Mouse (Mus musculus): ENCODE results near the gene 4930550C14Rik. TPM values are rescaled to one million over a fixed set of nuclear protein-coding genes. Genes with fewer than 3 reads are reported as not detected.

4930550C14Rik gene
- polyA plus RNA-seq (2011; ENCODE audit: insufficient read depth, insufficient read length, low replicate concordance, missing spikeins), result 1.5 TPM in 1 of 2 replicates, not detected in the other

DNA sequence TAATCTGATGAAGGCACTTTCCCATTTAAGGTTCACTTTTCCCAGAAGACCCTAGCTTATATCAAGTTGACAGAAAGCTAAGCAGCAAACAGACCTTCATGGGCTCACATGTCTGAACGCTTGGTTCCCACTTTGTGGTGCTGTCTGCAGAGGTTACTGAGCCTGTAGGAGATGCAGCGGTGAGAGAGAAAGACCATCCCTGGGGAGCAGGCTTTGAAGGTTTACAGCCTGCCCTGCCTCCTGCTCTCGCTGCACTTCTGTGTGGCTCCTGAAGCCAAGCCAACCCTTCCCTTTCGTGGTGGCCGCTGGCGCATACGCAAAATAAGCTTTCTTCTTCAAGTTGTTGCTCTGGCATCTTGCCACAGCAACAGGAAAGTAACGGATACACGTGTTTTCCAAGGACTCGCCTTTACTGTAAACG is at the start of gene 4930550C14Rik:
Gene 4930550C14Rik (plus strand): TSS at position 35 of the 421 bp plus-strand sequence.
- 22% methylated on average over 11 of the region's 11 CpGs for WGBS
- TF ChIP-seq CTCF (IDR thresholded peaks at IDR 0.05; ENCODE audit: control insufficient read depth, insufficient read depth, low read length), result no peak
- no peak for TF ChIP-seq POLR2A (IDR thresholded peaks at IDR 0.05; ENCODE audit: borderline replicate concordance, control insufficient read depth, low read depth, low read length)
- no peak within 1 kb of the TSS for H3K4me3 ChIP-seq (replicated peaks; ENCODE audit: control insufficient read depth, low read depth, low read length)
- no peaks in the 10 kb centered on the region; the same call in 1 of the 2 replicates for H3K4me1 ChIP-seq (ENCODE audit: control insufficient read depth, insufficient read depth, low read length)
- no peak within 1 kb of the TSS for H3K27ac ChIP-seq (ENCODE audit: control insufficient read depth, insufficient read depth, low read depth, low read length, poor library complexity)

GRCm38 (mm10) chr9:53353161-53353560 is 49.0 kb upstream of the 4930550C14Rik start:
- WGBS, result 91% methylated on average over 5 of the region's 5 CpGs
- H3K4me3 ChIP-seq (replicated peaks; ENCODE audit: control insufficient read depth, low read depth, low read length), result no peak overlapping the region
- TF ChIP-seq POLR2A (IDR thresholded peaks at IDR 0.05; ENCODE audit: borderline replicate concordance, control insufficient read depth, low read depth, low read length), result no peak

GRCm38 (mm10) chr9:53356219-53357155 is 45.6 kb upstream of the 4930550C14Rik start:
- Histone ChIP-seq H3K4me1 (ENCODE audit: control insufficient read depth, insufficient read depth, low read length) (no peaks in the 10 kb centered on the region), H3K4me3 (replicated peaks; ENCODE audit: control insufficient read depth, low read depth, low read length) (peak overlapping the region; percentile 9), H3K27ac (ENCODE audit: control insufficient read depth, insufficient read depth, low read depth, low read length, poor library complexity) (no peak overlapping the region)
- TF ChIP-seq CTCF (IDR thresholded peaks at IDR 0.05; ENCODE audit: control insufficient read depth, insufficient read depth, low read length) (no peak), POLR2A (IDR thresholded peaks at IDR 0.05; ENCODE audit: borderline replicate concordance, control insufficient read depth, low read depth, low read length) (no peak)
- 26% methylated on average over 14 of the region's 14 CpGs for WGBS

More at GRCm38 (mm10) chr9:53353161-53353560, 49.0 kb upstream of the 4930550C14Rik start:
- Histone ChIP-seq H3K27ac (ENCODE audit: control insufficient read depth, insufficient read depth, low read depth, low read length, poor library complexity) (no peak overlapping the region), H3K4me1 (ENCODE audit: control insufficient read depth, insufficient read depth, low read length) (no peaks in the 10 kb centered on the region)

DNA sequence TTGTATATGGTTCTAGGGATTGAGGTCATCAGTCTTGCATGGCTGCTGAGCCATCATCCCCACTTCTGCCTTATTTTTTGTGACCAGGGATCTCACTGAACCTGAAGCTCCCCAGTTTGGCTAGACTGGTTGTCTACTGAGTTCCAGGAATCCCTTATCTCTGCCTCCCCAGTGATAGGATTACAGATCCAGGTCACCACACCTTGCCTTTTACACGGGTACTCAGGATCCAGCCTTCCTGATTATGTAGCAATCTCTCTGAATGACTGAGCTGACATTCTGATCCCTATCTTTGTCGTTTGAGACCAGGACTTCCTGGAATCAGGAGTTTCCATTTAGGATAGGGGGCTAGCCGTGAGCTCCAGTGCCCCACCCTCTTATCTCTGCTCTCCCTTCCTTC is 30.8 kb upstream of the 4930550C14Rik start:
- Histone ChIP-seq H3K4me3 (replicated peaks; ENCODE audit: control insufficient read depth, low read depth, low read length) (no peak overlapping the region), H3K4me1 (ENCODE audit: control insufficient read depth, insufficient read depth, low read length) (no peaks in the 10 kb centered on the region), H3K27ac (ENCODE audit: control insufficient read depth, insufficient read depth, low read depth, low read length, poor library complexity) (no peak overlapping the region)
- 53% methylated on average over 3 of the region's 3 CpGs for WGBS
- no peak for TF ChIP-seq POLR2A (IDR thresholded peaks at IDR 0.05; ENCODE audit: borderline replicate concordance, control insufficient read depth, low read depth, low read length)
- no peak for TF ChIP-seq CTCF (IDR thresholded peaks at IDR 0.05; ENCODE audit: control insufficient read depth, insufficient read depth, low read length)

DNA sequence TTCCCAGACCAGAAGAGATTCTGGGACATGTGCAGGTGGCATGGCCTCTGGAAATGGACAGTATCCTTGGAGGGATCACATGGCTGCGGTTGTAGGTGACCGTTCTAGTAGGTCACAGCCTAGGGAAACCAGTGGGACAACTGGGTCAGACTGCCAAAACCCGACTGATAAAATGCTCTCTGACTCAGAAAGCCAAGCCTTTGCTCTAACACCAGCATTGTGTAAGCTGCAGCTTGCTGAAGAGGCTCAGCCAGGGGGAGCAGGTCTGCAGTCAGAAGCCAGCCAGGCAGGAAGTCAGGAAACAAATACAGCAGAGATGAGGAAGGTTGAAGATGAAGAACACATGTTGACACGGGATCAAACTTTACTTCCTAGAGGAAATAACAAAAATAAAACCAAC is 26.2 kb upstream of the 4930550C14Rik start:
- H3K4me3 ChIP-seq (replicated peaks; ENCODE audit: control insufficient read depth, low read depth, low read length), result no peak overlapping the region
- H3K27ac ChIP-seq (ENCODE audit: control insufficient read depth, insufficient read depth, low read depth, low read length, poor library complexity), result no peak overlapping the region
- no peaks in the 10 kb centered on the region for H3K4me1 ChIP-seq (ENCODE audit: control insufficient read depth, insufficient read depth, low read length)
- TF ChIP-seq POLR2A (IDR thresholded peaks at IDR 0.05; ENCODE audit: borderline replicate concordance, control insufficient read depth, low read depth, low read length) (no peak), CTCF (IDR thresholded peaks at IDR 0.05; ENCODE audit: control insufficient read depth, insufficient read depth, low read length) (no peak)
- WGBS, result 47% methylated on average over 4 of the region's 4 CpGs

DNA sequence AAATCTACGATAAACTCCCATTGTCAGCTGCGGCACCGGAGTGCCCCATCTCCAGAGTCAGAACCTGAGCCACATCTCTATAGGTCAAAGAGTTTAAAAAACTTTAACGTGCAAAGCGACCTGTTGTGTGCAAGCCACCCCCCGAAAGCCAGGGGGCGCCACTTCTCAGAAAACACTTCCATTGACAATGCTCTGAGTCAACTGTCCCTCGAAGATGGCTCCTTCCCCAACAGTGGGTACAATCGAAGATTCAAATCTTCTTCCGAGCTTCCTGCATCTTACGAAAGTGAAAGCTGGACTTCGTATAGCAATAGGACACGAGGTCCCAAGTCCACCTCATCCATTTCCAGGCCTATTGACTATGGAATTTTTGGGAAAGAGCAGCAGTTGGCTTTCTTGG is 25.3 kb upstream of the 4930550C14Rik start:
- WGBS, result 79% methylated on average over 13 of the region's 13 CpGs
- TF ChIP-seq CTCF (IDR thresholded peaks at IDR 0.05; ENCODE audit: control insufficient read depth, insufficient read depth, low read length) (peak; percentile 45), POLR2A (IDR thresholded peaks at IDR 0.05; ENCODE audit: borderline replicate concordance, control insufficient read depth, low read depth, low read length) (no peak)
- H3K4me1 ChIP-seq (ENCODE audit: control insufficient read depth, insufficient read depth, low read length), result no peaks in the 10 kb centered on the region
- no peak overlapping the region for H3K4me3 ChIP-seq (replicated peaks; ENCODE audit: control insufficient read depth, low read depth, low read length)
- H3K27ac ChIP-seq (ENCODE audit: control insufficient read depth, insufficient read depth, low read depth, low read length, poor library complexity), result no peak overlapping the region

- Histone ChIP-seq H3K27ac (ENCODE audit: control insufficient read depth, insufficient read depth, low read depth, low read length, poor library complexity) (no peak overlapping the region), H3K4me1 (ENCODE audit: control insufficient read depth, insufficient read depth, low read length) (no peaks in the 10 kb centered on the region), H3K4me3 (replicated peaks; ENCODE audit: control insufficient read depth, low read depth, low read length) (no peak overlapping the region)
- WGBS, result 59% methylated on average over 5 of the region's 5 CpGs
- no peak for TF ChIP-seq CTCF (IDR thresholded peaks at IDR 0.05; ENCODE audit: control insufficient read depth, insufficient read depth, low read length)
- no peak for TF ChIP-seq POLR2A (IDR thresholded peaks at IDR 0.05; ENCODE audit: borderline replicate concordance, control insufficient read depth, low read depth, low read length)
These were observed 24.5 kb upstream of the 4930550C14Rik start for GRCm38 (mm10) chr9:53377597-53377996.

- Histone ChIP-seq H3K27ac (ENCODE audit: control insufficient read depth, insufficient read depth, low read depth, low read length, poor library complexity) (no peak overlapping the region), H3K4me1 (ENCODE audit: control insufficient read depth, insufficient read depth, low read length) (no peaks in the 10 kb centered on the region)
- 86% methylated on average over 3 of the region's 3 CpGs for WGBS
These were observed 24.0 kb upstream of the 4930550C14Rik start for GRCm38 (mm10) chr9:53378171-53378570.

More at GRCm38 (mm10) chr9:53378171-53378570, 24.0 kb upstream of the 4930550C14Rik start:
- H3K4me3 ChIP-seq (replicated peaks; ENCODE audit: control insufficient read depth, low read depth, low read length), result no peak overlapping the region
- TF ChIP-seq CTCF (IDR thresholded peaks at IDR 0.05; ENCODE audit: control insufficient read depth, insufficient read depth, low read length) (no peak), POLR2A (IDR thresholded peaks at IDR 0.05; ENCODE audit: borderline replicate concordance, control insufficient read depth, low read depth, low read length) (no peak)

Data from bone marrow, adult 2 months (tissue).